Comparison of ENCODE assay signal across 9 mouse cellular contexts in genomic region chr19:6118677-6119185, GRCm38 (mm10). TPM values are rescaled to one million over a fixed set of nuclear protein-coding genes. Genes with fewer than 3 reads are reported as not detected.
DNase-seq lines count a peak whose midpoint lies in the region; ATAC-seq and TF ChIP-seq lines count a peak whose summit lies in the region.
"Had no signal": no experiment of that assay in that cellular context is flagged by ENCODE, and none has a peak within 500 bp of the region (broad histone marks: within the 10 kb centered on the region; RNA-seq: fewer than 3 reads in every experiment).

No protein-coding gene starts in this region.

- H3K4me3 ChIP-seq in intestine, embryonic 15.5 days (replicated peaks) = peak overlapping the region; percentile 94
- H3K4me3 ChIP-seq in myocyte = peak overlapping the region; percentile 53

- H3K4me1 ChIP-seq in intestine, embryonic 15.5 days (replicated peaks) = peaks cover 38% of the 10 kb centered on the region

- peak; percentile 64 for DNase-seq in cerebellum, postnatal 10 days
- no peak for DNase-seq in cerebellum, adult 18-20 months
- DNase-seq in right cerebral cortex, postnatal 4 days = peak; percentile 51
- no peak for DNase-seq in right cerebral cortex, postnatal 25 days
- DNase-seq in embryo, embryonic 9.5 days (ENCODE audit: extremely low spot score) = no peak
- no peak for DNase-seq in gastrocnemius, postnatal 36 days

- H3K79me2 ChIP-seq in myocyte (ENCODE audit: control insufficient read depth, insufficient read depth) = peaks cover 14% of the 10 kb centered on the region

- H3K36me3 ChIP-seq in intestine, embryonic 15.5 days = peaks cover 22% of the 10 kb centered on the region
- H3K36me3 ChIP-seq in myocyte (ENCODE audit: control insufficient read depth, insufficient read depth) = peaks cover 11% of the 10 kb centered on the region

- H3ac ChIP-seq in myocyte (ENCODE audit: control insufficient read depth, insufficient read length) = peak overlapping the region; percentile 87

- ATAC-seq in intestine, embryonic 15.5 days = peak; percentile 21

- H3K4me2 ChIP-seq in intestine, embryonic 15.5 days (replicated peaks) = peak overlapping the region; percentile 88
- H3K4me2 ChIP-seq in myocyte (ENCODE audit: low read depth) = peak overlapping the region; percentile 89

- intact Hi-C loops in gastrocnemius, postnatal 36 days (cut with DNase I) = loop anchor here (5.0 kb wide), 1 partner anchor 36 kb away; the partner anchor contains the start of genes Cdca5, Gm28374, Tmem262 and Zfpl1

- no peaks in the 10 kb centered on the region for H3K27me3 ChIP-seq in intestine, embryonic 15.5 days (replicated peaks)
- no peaks in the 10 kb centered on the region for H3K27me3 ChIP-seq in myocyte (ENCODE audit: control insufficient read depth, insufficient read depth, insufficient read length)

- TF ChIP-seq POLR2A in myocyte (IDR thresholded peaks at IDR 0.05; ENCODE audit: insufficient read length, low read depth) = no peak

- under 1% methylated on average over 8 of the region's 8 CpGs for WGBS in intestine, embryonic 15.5 days

- H3K27ac ChIP-seq in intestine, embryonic 15.5 days = peak overlapping the region; percentile 99

- no peaks in the 10 kb centered on the region for H3K9me3 ChIP-seq in intestine, embryonic 15.5 days

- H3K9ac ChIP-seq in intestine, embryonic 15.5 days = peak overlapping the region; percentile 5

TF ChIP-seq in myocyte, 11 proteins besides CTCF, POLR2A, EP300 and RAD21:
- TF ChIP-seq USF1 (IDR thresholded peaks at IDR 0.05; ENCODE audit: low read depth) (no peak), E2F4 (IDR thresholded peaks at IDR 0.05; ENCODE audit: insufficient read depth) (no peak), CEBPB (IDR thresholded peaks at IDR 0.05; ENCODE audit: insufficient read depth, poor library complexity, severe bottlenecking) (no peak), REST (IDR thresholded peaks at IDR 0.05; ENCODE audit: insufficient read depth, insufficient read length) (no peak), POLR2AphosphoS2 (IDR thresholded peaks at IDR 0.05; ENCODE audit: insufficient read length, low read depth) (no peak), MYOD1 (IDR thresholded peaks at IDR 0.05; ENCODE audit: control insufficient read depth in 1 of 3, insufficient read length in 2 of 3, low read depth in 2 of 3) (no peak), MYOG (IDR thresholded peaks at IDR 0.05; ENCODE audit: control insufficient read depth in 1 of 3, insufficient read depth in 1 of 3, insufficient read length in 2 of 3, low read depth in 2 of 3) (no peak), TCF12 (IDR thresholded peaks at IDR 0.05; ENCODE audit: insufficient read depth, poor library complexity, severe bottlenecking) (no peak), TCF3 (IDR thresholded peaks at IDR 0.05; ENCODE audit: insufficient read length, low read depth) (no peak), MAX (IDR thresholded peaks at IDR 0.05; ENCODE audit: low read depth) (no peak), SRF (IDR thresholded peaks at IDR 0.05; ENCODE audit: control insufficient read depth, insufficient read length, low read depth) (no peak)

RNA-seq across cellular contexts. Expression of gene Sac3d1, which starts 0.3 kb away (rescaled TPM):
- 44.3 and 44.7 TPM in 2 replicates for polyA plus RNA-seq in intestine, embryonic 15.5 days (2015; fragmentation: Nextera tagmentation; extraction: Ambion mirVana)
- polyA plus RNA-seq in myocyte (2012; fragmentation: generic; extraction: Trizol) = 27.5 TPM
- total RNA-seq in gastrocnemius, postnatal 36 days (2021) = 1 to 10 TPM; 8.7 to 9.8 TPM

RNA-seq across cellular contexts. Expression of gene Snx15, which starts 9.4 kb away (rescaled TPM):
- polyA plus RNA-seq in intestine, embryonic 15.5 days (2015; fragmentation: Nextera tagmentation; extraction: Ambion mirVana) = 31.7 and 33.8 TPM in 2 replicates
- 18.5 TPM for polyA plus RNA-seq in myocyte (2012; fragmentation: generic; extraction: Trizol)
- total RNA-seq in gastrocnemius, postnatal 36 days (2021) = 10 to 100 TPM in 1 of 2 experiments, 1 to 10 TPM in 1; 8.6 to 10.6 TPM

RNA-seq across cellular contexts. Expression of gene Naaladl1, which starts 13.1 kb away (rescaled TPM):
- polyA plus RNA-seq in intestine, embryonic 15.5 days (2015; fragmentation: Nextera tagmentation; extraction: Ambion mirVana) = 28.9 and 38.8 TPM in 2 replicates
- polyA plus RNA-seq in myocyte (2012; fragmentation: generic; extraction: Trizol) = 0.11 TPM
- total RNA-seq in gastrocnemius, postnatal 36 days (2021) = not detected
- total RNA-seq: hematopoietic stem cell, adult 5-6 weeks had no signal

RNA-seq across cellular contexts. Expression of gene Batf2, which starts 22.1 kb away (rescaled TPM):
- polyA plus RNA-seq in intestine, embryonic 15.5 days (2015; fragmentation: Nextera tagmentation; extraction: Ambion mirVana) = 0.80 and 1.3 TPM in 2 replicates
- polyA plus RNA-seq in myocyte (2012; fragmentation: generic; extraction: Trizol) = 0.05 TPM
- total RNA-seq in gastrocnemius, postnatal 36 days (2021) = under 1 TPM; 0.17 to 0.26 TPM

RNA-seq across cellular contexts. Expression of gene Arl2, which starts 22.6 kb away (rescaled TPM):
- polyA plus RNA-seq in intestine, embryonic 15.5 days (2015; fragmentation: Nextera tagmentation; extraction: Ambion mirVana) = 99.2 and 103 TPM in 2 replicates
- polyA plus RNA-seq in myocyte (2012; fragmentation: generic; extraction: Trizol) = 110 TPM
- 10 to 100 TPM; 51.8 to 62.6 TPM for total RNA-seq in gastrocnemius, postnatal 36 days (2021)

Comparison
In these comparisons a context has a peak if more than half of its experiments do, and no peak if none do; other contexts are left out.
1. DNase-seq: peak in cerebellum, postnatal 10 days (2 of 2) and right cerebral cortex, postnatal 4 days (single experiment); none in cerebellum, adult 18-20 months (0 of 2), right cerebral cortex, postnatal 25 days (single experiment), embryo, embryonic 9.5 days (single experiment) and gastrocnemius, postnatal 36 days (0 of 2).
2. RNA of gene Naaladl1, which starts 13.1 kb away (polyA plus RNA-seq): 28.9 to 38.8 TPM in intestine, embryonic 15.5 days; 0.11 TPM in myocyte (single experiment); every median in the first group is over 10 times any median in the second.